Mouse (Mus musculus): Measurements from ENCODE around the gene Pigq. TPM values are rescaled to one million over a fixed set of nuclear protein-coding genes. Genes with fewer than 3 reads are reported as not detected.

Pigq gene
- polyA plus RNA-seq, 1 experiment from 2014 or later: 50.5 TPM

DNA sequence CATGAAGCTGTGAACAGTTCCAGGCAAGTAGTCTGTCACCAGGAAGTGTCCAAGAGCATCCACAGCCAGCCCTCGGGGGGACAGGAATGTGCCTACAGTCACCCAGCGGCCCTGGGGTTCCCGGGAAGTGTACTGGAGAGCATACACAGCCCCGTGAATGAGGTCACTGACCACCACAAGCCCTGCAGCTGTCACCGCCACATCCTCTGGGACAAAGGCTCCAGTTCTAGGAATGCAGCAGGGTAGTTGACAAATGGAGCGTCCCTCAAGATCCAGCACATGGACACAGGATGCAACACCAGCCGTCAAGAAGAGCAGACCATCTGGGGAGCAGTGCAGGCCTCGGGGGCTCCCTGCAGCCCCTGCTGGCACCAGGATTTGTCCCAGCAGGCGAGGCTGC lies 967 bp downstream of the Pigq start:
- ATAC-seq (ENCODE audit: low FRiP score, low read depth): no peak
- H3K4me1 ChIP-seq: peaks cover 19% of the 10 kb centered on the region
- no peaks in the 10 kb centered on the region for H3K36me3 ChIP-seq
- no peak overlapping the region for H3K4me3 ChIP-seq
- no peaks in the 10 kb centered on the region for H3K27me3 ChIP-seq
- H3K4me2 ChIP-seq (replicated peaks): no peak overlapping the region
- H3K9me3 ChIP-seq: no peaks in the 10 kb centered on the region
- H3K27ac ChIP-seq: no peak overlapping the region
- H3K9ac ChIP-seq: no peak overlapping the region
- WGBS: 76% methylated on average over 9 of the region's 9 CpGs

DNA sequence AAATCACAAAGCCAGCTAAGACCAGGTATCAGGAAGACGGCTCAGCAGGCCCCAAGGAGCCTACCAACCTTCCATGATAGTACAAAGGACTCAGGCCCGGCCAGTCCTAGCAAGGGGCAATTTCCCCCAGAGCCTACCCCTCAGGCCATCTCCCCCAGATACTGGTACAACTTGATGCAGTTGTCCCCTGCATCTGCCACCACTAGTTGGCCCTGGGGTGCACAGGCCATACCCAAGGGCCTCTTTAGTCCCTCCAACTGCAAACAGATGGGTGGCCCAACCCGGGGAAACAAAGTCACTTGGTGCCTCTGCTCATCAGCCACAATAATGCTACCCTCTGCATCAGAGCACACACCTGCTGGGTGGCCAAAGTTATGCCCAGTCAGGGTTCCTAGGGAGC lies 1.5 kb downstream of the Pigq start:
- WGBS: 76% methylated on average over 3 of the region's 3 CpGs
- Histone ChIP-seq H3K4me1 (peaks cover 19% of the 10 kb centered on the region), H3K4me2 (replicated peaks) (no peak overlapping the region), H3K27me3 (no peaks in the 10 kb centered on the region), H3K9me3 (no peaks in the 10 kb centered on the region), H3K27ac (peak overlapping the region; percentile 10; the same call in 1 of the 2 replicates), H3K9ac (no peak overlapping the region), H3K36me3 (no peaks in the 10 kb centered on the region), H3K4me3 (no peak overlapping the region)
- no peak for ATAC-seq (ENCODE audit: low FRiP score, low read depth)

DNA sequence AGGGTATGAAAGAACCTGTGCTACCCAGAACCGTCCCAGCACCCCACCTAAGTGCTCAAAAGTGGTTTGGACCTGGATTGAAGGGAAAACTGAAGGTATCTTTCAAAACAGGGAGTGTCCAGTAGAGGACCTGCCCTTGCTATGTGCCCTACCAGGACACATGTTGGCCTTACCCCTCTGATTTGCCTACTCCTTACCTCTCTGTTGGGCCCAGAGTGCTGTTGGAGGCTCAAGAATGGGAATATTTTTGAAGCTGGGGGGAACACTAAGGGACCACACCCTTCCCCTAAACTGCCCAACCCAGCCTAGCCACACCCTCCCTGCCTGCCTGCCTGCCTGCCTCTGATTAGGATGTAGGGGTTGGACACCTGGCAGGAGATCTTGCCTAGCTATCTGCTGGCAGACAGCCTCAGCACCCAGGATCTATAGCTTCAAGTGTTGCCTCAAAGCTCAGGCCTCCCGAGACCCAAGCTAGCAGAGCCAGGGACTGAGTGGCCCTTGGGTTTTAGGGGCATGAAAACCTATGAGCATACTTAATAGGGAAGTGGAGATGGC lies 2.1 kb downstream of the Pigq start:
- peaks cover 19% of the 10 kb centered on the region for H3K4me1 ChIP-seq
- H3K27me3 ChIP-seq: no peaks in the 10 kb centered on the region
- WGBS: 91% methylated on average over 2 of the region's 2 CpGs
- no peak overlapping the region; the same call in 1 of the 2 replicates for H3K9ac ChIP-seq
- ATAC-seq (ENCODE audit: low FRiP score, low read depth): peak; percentile 13; the same call in 1 of the 2 replicates
- peaks cover 2% of the 10 kb centered on the region; the same call in 1 of the 2 replicates for H3K36me3 ChIP-seq
- H3K4me2 ChIP-seq (replicated peaks): peak overlapping the region; percentile 75; the same call in 1 of the 2 replicates
- no peaks in the 10 kb centered on the region for H3K9me3 ChIP-seq
- H3K27ac ChIP-seq: no peak overlapping the region
- H3K4me3 ChIP-seq: no peak overlapping the region

DNA sequence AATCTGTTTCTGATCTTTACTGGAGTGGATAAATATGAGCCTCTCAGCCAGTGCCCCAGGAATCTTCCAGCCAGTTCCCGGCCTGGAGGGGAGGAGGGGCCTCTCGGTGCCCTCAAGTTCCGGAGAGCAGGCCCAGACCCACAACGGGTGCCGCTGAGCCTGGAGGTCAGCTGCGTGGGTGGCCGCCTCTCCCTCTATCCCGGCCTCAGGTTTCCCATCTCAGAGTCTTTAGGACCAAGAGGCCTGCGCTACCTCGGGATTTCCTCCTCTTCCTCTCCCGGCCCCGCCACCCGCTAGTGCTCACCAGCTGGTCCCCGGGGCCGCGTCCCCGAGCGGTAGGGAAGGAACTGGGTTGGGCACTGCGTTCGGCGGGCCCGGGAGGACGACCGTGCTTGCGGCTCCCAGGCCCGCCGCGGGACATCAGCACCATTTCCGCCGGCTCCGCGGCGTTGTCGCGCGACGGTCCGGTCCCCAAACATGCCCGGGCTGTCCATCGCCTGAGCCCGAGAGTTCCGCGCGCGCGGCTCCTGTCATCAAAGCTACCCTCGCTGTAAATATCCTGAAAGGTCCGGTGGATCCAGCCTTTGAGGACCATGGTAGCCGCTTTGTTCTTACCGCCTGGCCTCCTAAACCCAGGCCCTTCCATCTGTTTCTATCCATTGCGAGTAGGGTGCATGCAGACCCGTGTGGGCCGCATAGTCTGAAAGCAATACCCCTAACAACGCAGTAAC lies 3.1 kb downstream of the Pigq start:
- peaks cover 19% of the 10 kb centered on the region for H3K4me1 ChIP-seq
- peak overlapping the region; percentile 75 for H3K4me2 ChIP-seq (replicated peaks)
- H3K27ac ChIP-seq: peak overlapping the region; percentile 84
- no peaks in the 10 kb centered on the region for H3K27me3 ChIP-seq
- 2% methylated on average over 54 of the region's 54 CpGs for WGBS
- H3K4me3 ChIP-seq: peak overlapping the region; percentile 87
- H3K9ac ChIP-seq: peak overlapping the region; percentile 97
- peaks cover 12% of the 10 kb centered on the region for H3K36me3 ChIP-seq
- peak; percentile 74 for ATAC-seq (ENCODE audit: low FRiP score, low read depth)
- H3K9me3 ChIP-seq: no peaks in the 10 kb centered on the region

DNA sequence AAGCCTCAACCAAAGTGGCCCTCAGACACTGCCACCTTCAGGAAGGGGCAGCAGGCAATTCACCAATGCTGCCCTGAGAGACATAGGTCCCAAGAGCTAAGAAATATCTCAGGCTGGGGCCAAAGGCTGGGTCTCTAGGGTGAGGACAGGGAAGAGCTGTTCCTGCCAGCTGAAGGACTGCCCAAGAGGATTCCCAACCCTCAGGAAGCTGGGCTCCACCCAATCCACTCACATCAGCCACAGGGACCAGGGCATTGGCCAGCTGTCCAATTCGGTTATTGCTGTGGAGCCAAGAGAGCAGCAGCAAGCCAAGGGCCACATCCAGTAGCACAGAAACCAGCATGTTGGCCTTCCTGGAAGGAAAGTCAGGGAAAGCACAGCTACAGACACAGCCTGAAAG lies 10.2 kb downstream of the Pigq start:
- Histone ChIP-seq H3K4me1 (no peaks in the 10 kb centered on the region), H3K27me3 (no peaks in the 10 kb centered on the region), H3K9ac (no peak overlapping the region), H3K27ac (no peak overlapping the region), H3K4me2 (replicated peaks) (no peak overlapping the region), H3K9me3 (no peaks in the 10 kb centered on the region), H3K36me3 (peaks cover 81% of the 10 kb centered on the region), H3K4me3 (no peak overlapping the region)
- 94% methylated on average over 1 of the region's 1 CpGs for WGBS
- no peak for ATAC-seq (ENCODE audit: low FRiP score, low read depth)

DNA sequence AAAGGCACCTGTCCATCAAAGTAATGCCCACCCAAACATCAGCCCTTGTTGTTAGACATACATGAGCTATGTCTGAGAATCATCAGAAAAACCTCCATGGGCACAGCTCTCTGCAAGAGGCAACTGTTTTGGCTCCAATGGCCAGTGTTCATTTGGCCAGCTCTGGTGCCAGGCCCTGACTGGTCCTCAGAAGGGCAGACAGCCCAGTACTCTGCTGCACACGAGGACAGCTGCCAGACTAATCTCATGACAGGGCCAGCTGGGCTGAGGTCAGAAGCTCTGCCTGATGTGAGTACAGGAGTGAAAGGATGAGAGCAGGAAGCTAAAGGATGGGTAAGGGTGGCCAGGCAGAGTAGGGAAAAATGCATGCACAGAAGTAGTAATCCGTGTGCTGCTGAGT lies 19.4 kb downstream of the Pigq start:
- no peak overlapping the region for H3K4me3 ChIP-seq
- H3K4me1 ChIP-seq: 0 out of 2 replicates have a peak, but pooled peaks cover 6% of the 10 kb centered on the region
- H3K9me3 ChIP-seq: no peaks in the 10 kb centered on the region
- no peak overlapping the region for H3K27ac ChIP-seq
- no peaks in the 10 kb centered on the region for H3K27me3 ChIP-seq
- H3K9ac ChIP-seq: no peak overlapping the region
- peaks cover 50% of the 10 kb centered on the region for H3K36me3 ChIP-seq
- no peak for ATAC-seq (ENCODE audit: low FRiP score, low read depth)
- WGBS: 72% methylated on average over 2 of the region's 2 CpGs
- H3K4me2 ChIP-seq (replicated peaks): no peak overlapping the region

DNA sequence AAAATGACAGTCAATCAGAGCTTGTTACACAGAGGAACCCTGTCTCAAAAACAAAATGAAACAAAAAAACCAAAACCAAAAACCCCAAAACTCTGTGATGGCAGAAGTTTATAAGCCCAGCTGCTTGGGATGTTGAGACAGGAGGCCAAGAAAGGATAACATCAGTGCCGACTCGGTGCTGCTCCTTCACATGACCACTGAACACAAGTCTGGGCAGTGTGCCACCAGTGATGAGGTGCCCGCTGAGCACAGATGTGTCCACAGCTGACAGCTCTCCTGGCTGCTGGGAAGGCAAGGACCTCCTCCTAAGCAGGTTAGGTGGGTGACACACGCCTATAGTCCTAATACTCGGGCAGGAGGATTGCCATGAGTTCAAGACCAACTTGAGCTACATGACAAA lies 22.6 kb downstream of the Pigq start:
- Histone ChIP-seq H3K36me3 (peaks cover 23% of the 10 kb centered on the region), H3K27me3 (no peaks in the 10 kb centered on the region), H3K4me2 (replicated peaks) (no peak overlapping the region), H3K9ac (no peak overlapping the region), H3K9me3 (no peaks in the 10 kb centered on the region), H3K4me1 (peaks cover 20% of the 10 kb centered on the region), H3K27ac (no peak overlapping the region), H3K4me3 (no peak overlapping the region)
- ATAC-seq (ENCODE audit: low FRiP score, low read depth): no peak
- WGBS: 86% methylated on average over 5 of the region's 5 CpGs

DNA sequence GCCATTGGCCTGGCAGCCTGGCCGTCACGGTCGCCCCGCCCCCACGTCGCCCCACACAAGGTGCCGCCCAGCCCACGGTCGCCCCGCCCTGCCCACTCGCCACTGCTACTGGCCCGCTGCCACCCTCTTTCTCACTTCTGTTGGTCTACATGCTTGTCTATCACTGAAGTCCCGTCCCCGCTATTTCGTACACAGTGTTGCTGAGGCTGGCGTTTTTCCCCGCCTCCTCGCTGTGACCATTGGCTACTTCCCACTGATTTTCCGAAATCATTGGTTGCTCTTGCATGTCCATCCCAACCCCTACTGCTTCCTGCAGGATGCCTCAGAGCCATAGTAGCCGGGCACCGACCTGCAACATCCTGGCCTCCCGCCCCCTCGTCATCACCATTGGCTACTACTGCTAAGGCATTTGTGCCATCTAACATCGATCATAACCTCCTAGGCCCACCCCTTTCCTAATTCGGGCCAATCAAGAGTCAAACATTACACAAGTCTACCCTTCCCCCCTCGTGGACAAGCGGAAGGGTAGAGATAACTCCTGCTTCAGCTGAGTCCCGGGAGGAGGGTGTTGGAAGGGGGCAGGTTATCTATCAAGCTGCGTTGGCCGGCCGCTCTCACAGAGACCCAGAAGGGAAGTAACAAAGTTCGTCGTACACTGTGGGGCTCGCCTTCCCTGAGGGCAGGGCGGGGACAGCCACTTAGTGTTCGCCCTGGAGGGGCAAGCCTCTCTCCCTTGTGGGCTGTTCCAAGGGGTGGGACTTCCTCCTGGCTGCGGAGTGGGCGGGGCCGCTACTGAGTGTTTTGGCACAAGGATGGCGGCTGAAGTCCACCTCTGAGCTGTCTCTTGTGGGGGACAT lies 24.7 kb downstream of the Pigq start:
- ATAC-seq (ENCODE audit: low FRiP score, low read depth): peak; percentile 98
- H3K9ac ChIP-seq: peak overlapping the region; percentile 74
- H3K4me3 ChIP-seq: peak overlapping the region; percentile 97
- H3K9me3 ChIP-seq: no peaks in the 10 kb centered on the region
- no peaks in the 10 kb centered on the region for H3K27me3 ChIP-seq
- H3K4me1 ChIP-seq: peaks cover 20% of the 10 kb centered on the region
- under 1% methylated on average over 37 of the region's 40 CpGs for whole genome bisulfite sequencing
- H3K27ac ChIP-seq: peak overlapping the region; percentile 89
- H3K4me2 ChIP-seq (replicated peaks): peak overlapping the region; percentile 95
- H3K36me3 ChIP-seq: peaks cover 10% of the 10 kb centered on the region

DNA sequence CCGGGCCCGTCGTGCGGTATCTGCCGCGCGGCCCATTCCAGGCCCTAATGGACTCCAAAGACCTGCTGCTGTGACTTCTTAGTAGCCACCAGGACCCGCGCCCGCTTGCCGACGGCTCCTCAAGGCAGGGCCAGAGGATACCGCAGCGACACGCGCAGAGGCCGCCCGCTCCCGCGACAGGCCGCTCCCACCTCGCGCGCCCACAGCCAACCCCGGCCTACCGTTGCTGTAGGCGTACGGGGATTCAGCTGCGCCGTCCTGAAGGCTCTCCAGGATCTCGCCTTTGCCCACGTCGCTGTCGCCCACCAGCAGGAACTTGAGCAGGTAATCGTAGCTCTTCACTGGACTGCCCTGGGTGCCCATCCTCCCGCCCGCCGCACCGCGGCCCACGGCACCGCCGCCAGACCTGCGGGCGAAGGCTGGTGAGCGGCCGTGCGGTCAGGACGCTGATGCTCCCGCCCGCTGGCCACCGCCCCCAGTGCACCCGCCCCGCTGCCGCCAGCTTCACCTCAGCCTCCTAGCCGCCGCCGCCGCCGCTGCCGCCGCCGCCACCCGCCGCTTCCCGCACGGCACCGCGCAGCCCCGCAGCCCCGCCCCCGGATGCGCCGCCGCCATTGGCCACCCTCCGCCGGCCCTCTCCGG lies 25.5 kb downstream of the Pigq start, which contains the start of gene Rab40c:
Rab40c (minus strand) TSS at position 584 of the 642 bp plus-strand sequence.
- H3K4me1 ChIP-seq: peaks cover 20% of the 10 kb centered on the region
- no peaks in the 10 kb centered on the region for H3K9me3 ChIP-seq
- WGBS: under 1% methylated on average over 61 of the region's 78 CpGs
- no peaks in the 10 kb centered on the region for H3K27me3 ChIP-seq
- H3K36me3 ChIP-seq: peaks cover 15% of the 10 kb centered on the region
- peak within 1 kb of the TSS; percentile 89 for H3K27ac ChIP-seq
- H3K4me2 ChIP-seq (replicated peaks): peak within 1 kb of the TSS; percentile 95
- peak within 1 kb of the TSS; percentile 92 for H3K9ac ChIP-seq
- H3K4me3 ChIP-seq: peak within 1 kb of the TSS; percentile 97
- peak; percentile 0; the same call in 1 of the 2 replicates for ATAC-seq (ENCODE audit: low FRiP score, low read depth)

DNA sequence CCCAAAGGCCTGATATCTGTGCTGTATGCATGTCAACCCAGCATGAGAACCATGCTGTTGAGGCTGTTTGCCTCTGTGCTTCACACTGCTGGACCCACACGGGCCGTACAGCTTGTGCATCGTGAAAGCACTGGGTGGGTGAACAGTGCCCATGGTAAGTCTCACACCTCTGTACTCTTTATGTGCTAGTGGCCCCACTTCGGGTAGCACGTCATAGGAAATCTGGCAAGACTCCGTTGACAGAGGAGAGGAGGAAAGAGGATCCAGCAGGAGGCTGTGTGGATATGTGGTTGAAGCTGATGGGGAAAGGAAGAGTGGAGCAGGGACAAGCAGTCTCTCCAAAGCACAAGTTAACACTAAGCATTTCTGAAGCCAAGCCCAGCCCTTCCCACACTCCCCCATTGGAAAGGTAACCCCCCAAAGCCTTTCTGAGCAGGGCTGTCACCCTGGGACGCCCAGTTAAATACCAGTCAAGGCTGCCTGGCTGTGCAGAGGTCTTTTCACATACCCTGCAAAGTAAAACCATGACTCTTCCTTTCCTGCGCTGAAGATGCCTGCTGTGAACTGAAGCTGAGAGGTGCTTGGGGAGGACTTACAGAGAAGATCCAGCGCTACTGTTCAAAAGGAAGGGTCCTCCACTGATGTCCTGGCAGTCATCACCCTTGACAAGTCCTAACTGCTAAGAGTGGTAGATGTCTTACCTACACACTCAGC lies 26.5 kb downstream of the Pigq start:
- Histone ChIP-seq H3K9me3 (no peaks in the 10 kb centered on the region), H3K4me3 (peak overlapping the region; percentile 97), H3K36me3 (peaks cover 15% of the 10 kb centered on the region), H3K9ac (peak overlapping the region; percentile 92), H3K27me3 (no peaks in the 10 kb centered on the region), H3K4me2 (replicated peaks) (peak overlapping the region; percentile 95), H3K27ac (no peak overlapping the region), H3K4me1 (peaks cover 20% of the 10 kb centered on the region)
- no peak for ATAC-seq (ENCODE audit: low FRiP score, low read depth)
- WGBS: 80% methylated on average over 9 of the region's 9 CpGs

DNA sequence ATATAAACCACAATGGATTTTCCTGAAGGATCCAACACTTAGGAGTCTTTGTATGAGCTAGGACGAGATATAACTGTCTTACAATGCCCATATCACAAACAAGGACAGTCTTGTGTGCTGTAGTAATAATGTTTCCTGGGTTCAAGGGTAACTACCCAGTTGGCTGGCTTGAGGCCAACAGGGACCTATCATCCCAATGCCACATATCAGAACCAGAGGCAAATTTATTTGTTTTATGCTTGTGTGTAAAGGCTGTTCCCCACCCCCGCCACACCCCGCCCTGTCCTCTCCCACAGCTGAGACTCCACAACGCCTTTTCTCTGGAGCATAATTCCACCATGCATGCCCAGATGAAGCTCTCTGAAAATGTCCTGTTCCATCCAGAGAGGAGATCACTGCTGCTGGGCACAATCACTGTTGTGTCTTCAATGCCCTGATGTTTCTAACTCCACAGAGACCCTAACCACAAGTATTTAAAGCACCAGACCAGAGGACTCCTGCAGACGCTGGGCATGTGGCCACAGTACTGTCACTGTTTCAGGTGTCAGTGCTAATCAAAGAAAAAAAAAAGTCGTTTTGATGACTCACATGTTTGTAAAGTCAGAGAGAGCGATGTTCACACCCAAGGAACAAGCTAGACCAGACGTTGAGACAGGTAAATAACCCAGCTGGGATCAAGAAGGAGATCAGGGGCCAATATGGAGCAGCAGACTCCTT lies 27.6 kb downstream of the Pigq start:
- Histone ChIP-seq H3K4me3 (no peak overlapping the region), H3K36me3 (peaks cover 15% of the 10 kb centered on the region), H3K4me1 (peaks cover 20% of the 10 kb centered on the region), H3K9ac (peak overlapping the region; percentile 92; the same call in 1 of the 2 replicates), H3K27me3 (no peaks in the 10 kb centered on the region), H3K4me2 (replicated peaks) (no peak overlapping the region), H3K27ac (no peak overlapping the region), H3K9me3 (no peaks in the 10 kb centered on the region)
- no peak for ATAC-seq (ENCODE audit: low FRiP score, low read depth)
- 83% methylated on average over 8 of the region's 8 CpGs for WGBS
